Mouse (Mus musculus) megakaryocyte, adult 5-6 weeks (primary cell): Measurements from ENCODE around the gene Serpinb6e. TPM values are rescaled to one million over a fixed set of nuclear protein-coding genes. Genes with fewer than 3 reads are reported as not detected.

Experiments used
- ATAC-seq: 2 replicates; pipeline ENCODE4 v1.8.0; 2016; ENCODE audit warnings: mild to moderate bottlenecking, inconsistent platforms; ENCODE audit not compliant: poor library complexity, severe bottlenecking
- total RNA-seq, 2 experiments: library from RNA; stranded (forward) in 1 of 2; stranded (reverse) in 1 of 2; fragments of 153-499, 151-499 nt in 1 of 2; fragments of 221-1000, 200-1000 nt in 1 of 2; gene quantifications; 2 replicates each; pipeline versions ENCODE4 v1.2.3 to v1.2.4; 2015 to 2017

Serpinb6e gene
- not detected in 2 replicates for total RNA-seq (2015)
- not detected in 2 replicates for total RNA-seq (2017)

GRCm38 (mm10) chr13:33843308-33843707 lies at the start of gene Serpinb6e:
Serpinb6e (minus strand) TSS chr13:33843408.
- no peak for ATAC-seq

- no peak for ATAC-seq
Measured at GRCm38 (mm10) chr13:33830751-33831150, 12.5 kb downstream of the Serpinb6e start.

- no peak for ATAC-seq
Measured at GRCm38 (mm10) chr13:33823421-33823820, 19.8 kb downstream of the Serpinb6e start.

- ATAC-seq: no peak
Measured at GRCm38 (mm10) chr13:33821490-33822143, 21.6 kb downstream of the Serpinb6e start.

Other genes with a start within 250 kb of the Serpinb6e start
- gene Serpinb6d, start 182.0 kb downstream of the Serpinb6e start, total RNA-seq (2015): not detected in 2 replicates
- gene Serpinb6d, start 182.0 kb downstream of the Serpinb6e start, total RNA-seq (2017): not detected in 2 replicates
- gene Serpinb6c, start 62.3 kb upstream of the Serpinb6e start, total RNA-seq (2015): not detected in 2 replicates
- not detected in 2 replicates for gene Serpinb6c, start 62.3 kb upstream of the Serpinb6e start, total RNA-seq (2017)
- gene Nqo2, start 121.3 kb upstream of the Serpinb6e start, total RNA-seq (2015): 93.7 and 94.6 TPM in 2 replicates
- gene Nqo2, start 121.3 kb upstream of the Serpinb6e start, total RNA-seq (2017): 77.5 and 81.5 TPM in 2 replicates
- gene Ripk1, start 159.0 kb upstream of the Serpinb6e start, total RNA-seq (2015): 45.6 and 50.8 TPM in 2 replicates
- gene Ripk1, start 159.0 kb upstream of the Serpinb6e start, total RNA-seq (2017): 56.9 and 57.3 TPM in 2 replicates
- gene Serpinb6a, start 159.4 kb upstream of the Serpinb6e start, total RNA-seq (2015): 16.8 and 17.8 TPM in 2 replicates
- 19.6 and 19.8 TPM in 2 replicates for gene Serpinb6a, start 159.4 kb upstream of the Serpinb6e start, total RNA-seq (2017)
- gene Bphl, start 194.2 kb upstream of the Serpinb6e start, total RNA-seq (2015): 33.3 and 47.8 TPM in 2 replicates
- 13.9 and 17.1 TPM in 2 replicates for gene Bphl, start 194.2 kb upstream of the Serpinb6e start, total RNA-seq (2017)
- 11.6 and 12.8 TPM in 2 replicates for gene Tubb2a, start 234.6 kb upstream of the Serpinb6e start, total RNA-seq (2015)
- 21.4 and 34.0 TPM in 2 replicates for gene Tubb2a, start 234.6 kb upstream of the Serpinb6e start, total RNA-seq (2017)